Mouse (Mus musculus): Measurements from ENCODE around the gene Hist1h1c. TPM values are rescaled to one million over a fixed set of nuclear protein-coding genes. Genes with fewer than 3 reads are reported as not detected.
A peak's percentile ranks its signal among the peaks of the same experiment; 100 is the strongest.
"Not testable (repeated sequence)": the region's sequence is repeated elsewhere in the genome, so short reads cannot be mapped to it uniquely, and the experiment has no call there.

Hist1h1c gene
- polyA plus RNA-seq, 1 experiment from 2014 or later, result 15.4 TPM

DNA sequence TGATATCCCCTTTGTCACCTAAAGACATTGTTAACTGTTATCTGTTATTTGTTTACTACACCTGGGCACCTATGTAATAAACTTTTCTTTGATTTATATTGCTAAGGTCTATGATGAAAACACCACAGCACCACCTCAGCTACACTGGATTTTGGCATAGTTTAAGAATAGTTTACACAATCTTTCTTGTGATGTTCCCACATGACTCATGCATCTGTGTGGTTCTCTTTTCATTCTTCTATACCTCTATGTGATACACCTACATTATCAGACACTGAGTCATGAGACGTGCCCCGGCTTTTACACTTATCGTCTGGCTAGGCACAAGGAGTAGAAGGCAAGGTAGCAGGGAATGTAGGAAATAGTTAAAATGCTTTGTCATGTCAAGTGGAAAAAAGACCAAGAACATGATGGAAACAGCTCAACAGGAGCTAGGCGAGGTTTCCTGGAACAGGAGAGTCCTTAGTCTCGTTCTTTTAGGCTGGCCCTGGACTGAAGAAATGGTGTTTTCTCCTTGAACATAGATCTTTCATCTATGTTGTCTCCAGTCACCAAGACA is 11.0 kb downstream of the Hist1h1c start:
- H3K27ac ChIP-seq, result no peak overlapping the region; the same call in 1 of the 2 replicates
- H3K4me1 ChIP-seq, result peaks cover 9% of the 10 kb centered on the region
- 93% methylated on average over 5 of the region's 5 CpGs for WGBS

GRCm38 (mm10) chr13:23750839-23751477 is 12.3 kb downstream of the Hist1h1c start, which contains the start of gene Hist1h2ab:
TSS of gene Hist1h2ab (plus strand) at chr13:23751126.
- Histone ChIP-seq H3K4me3 (peak within 1 kb of the TSS; percentile 38), H3K9ac (peak within 1 kb of the TSS; percentile 45; the same call in 1 of the 2 replicates), H3K4me2 (replicated peaks) (peak within 1 kb of the TSS; percentile 61), H3K27ac (peak within 1 kb of the TSS; percentile 95)
- not testable (repeated sequence) for H3K4me1 ChIP-seq; H3K36me3 ChIP-seq; H3K9me3 ChIP-seq (replicated peaks); H3K27me3 ChIP-seq
- under 1% methylated on average over 31 of the region's 47 CpGs for WGBS
- peak; percentile 48; the same call in 1 of the 2 replicates for ATAC-seq (ENCODE audit: low FRiP score)

More for the DNA sequence above, 11.0 kb downstream of the Hist1h1c start:
- no peak overlapping the region for H3K4me2 ChIP-seq (replicated peaks)
- no peaks in the 10 kb centered on the region for H3K27me3 ChIP-seq
- H3K36me3 ChIP-seq, result no peaks in the 10 kb centered on the region
- no peaks in the 10 kb centered on the region for H3K9me3 ChIP-seq (replicated peaks)
- H3K4me3 ChIP-seq, result no peak overlapping the region
- no peak overlapping the region for H3K9ac ChIP-seq
- no peak for ATAC-seq (ENCODE audit: low FRiP score)

- 0 out of 2 replicates have a peak overlapping the region, but pooled peaks have one; percentile 41 for H3K9ac ChIP-seq
- no peaks in the 10 kb centered on the region for H3K36me3 ChIP-seq
- peak overlapping the region; percentile 38 for H3K4me3 ChIP-seq
- peaks cover 9% of the 10 kb centered on the region for H3K4me1 ChIP-seq
- peak; percentile 36 for ATAC-seq (ENCODE audit: low FRiP score)
- WGBS, result 1% methylated on average over 11 of the region's 11 CpGs
- no peaks in the 10 kb centered on the region for H3K27me3 ChIP-seq
- peak overlapping the region; percentile 95 for H3K27ac ChIP-seq
- H3K4me2 ChIP-seq (replicated peaks), result peak overlapping the region; percentile 61
- no peaks in the 10 kb centered on the region for H3K9me3 ChIP-seq (replicated peaks)
Measured at GRCm38 (mm10) chr13:23751478-23751956, 12.9 kb downstream of the Hist1h1c start.

- peak; percentile 87 for ATAC-seq (ENCODE audit: low FRiP score)
- Histone ChIP-seq H3K4me3 (peak within 1 kb of the TSS; percentile 38), H3K27ac (peak within 1 kb of the TSS; percentile 95), H3K9ac (peak within 1 kb of the TSS; percentile 49), H3K4me2 (replicated peaks) (peak within 1 kb of the TSS; percentile 61)
- not testable (repeated sequence) for H3K9me3 ChIP-seq (replicated peaks); H3K27me3 ChIP-seq; H3K36me3 ChIP-seq; H3K4me1 ChIP-seq
- under 1% methylated on average over 15 of the region's 47 CpGs for WGBS
Measured at GRCm38 (mm10) chr13:23752067-23752741, 13.6 kb downstream of the Hist1h1c start, which contains the start of gene Hist1h3b. TSS of gene Hist1h3b (plus strand) at chr13:23752267.

DNA sequence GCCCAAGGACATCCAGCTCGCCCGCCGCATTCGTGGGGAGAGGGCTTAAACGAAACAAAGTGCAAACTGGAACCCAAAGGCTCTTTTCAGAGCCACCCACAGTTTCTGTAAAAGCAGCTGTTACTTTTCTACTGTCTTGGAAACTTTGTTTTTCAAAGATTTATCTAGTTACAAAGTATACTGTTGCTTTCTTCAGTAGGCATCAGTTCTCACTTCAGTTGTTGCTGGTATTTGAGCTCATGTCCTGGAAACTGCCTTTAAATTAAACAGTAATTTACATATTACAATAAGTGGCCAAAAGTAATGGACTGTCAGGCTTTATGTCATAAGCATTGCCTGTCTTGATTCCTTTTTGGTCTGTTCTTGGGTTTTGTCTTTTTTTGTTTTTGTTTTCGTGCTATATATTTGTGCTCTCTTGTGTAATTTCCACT is 14.1 kb downstream of the Hist1h1c start:
- peak overlapping the region; percentile 49 for H3K9ac ChIP-seq
- no peak for ATAC-seq (ENCODE audit: low FRiP score)
- H3K27me3 ChIP-seq, result no peaks in the 10 kb centered on the region
- no peaks in the 10 kb centered on the region for H3K36me3 ChIP-seq
- peak overlapping the region; percentile 48 for H3K4me2 ChIP-seq (replicated peaks)
- no peaks in the 10 kb centered on the region for H3K9me3 ChIP-seq (replicated peaks)
- peak overlapping the region; percentile 67 for H3K27ac ChIP-seq
- whole genome bisulfite sequencing, result 2% methylated on average over 6 of the region's 6 CpGs
- H3K4me3 ChIP-seq, result peak overlapping the region; percentile 30
- H3K4me1 ChIP-seq, result peaks cover 10% of the 10 kb centered on the region

DNA sequence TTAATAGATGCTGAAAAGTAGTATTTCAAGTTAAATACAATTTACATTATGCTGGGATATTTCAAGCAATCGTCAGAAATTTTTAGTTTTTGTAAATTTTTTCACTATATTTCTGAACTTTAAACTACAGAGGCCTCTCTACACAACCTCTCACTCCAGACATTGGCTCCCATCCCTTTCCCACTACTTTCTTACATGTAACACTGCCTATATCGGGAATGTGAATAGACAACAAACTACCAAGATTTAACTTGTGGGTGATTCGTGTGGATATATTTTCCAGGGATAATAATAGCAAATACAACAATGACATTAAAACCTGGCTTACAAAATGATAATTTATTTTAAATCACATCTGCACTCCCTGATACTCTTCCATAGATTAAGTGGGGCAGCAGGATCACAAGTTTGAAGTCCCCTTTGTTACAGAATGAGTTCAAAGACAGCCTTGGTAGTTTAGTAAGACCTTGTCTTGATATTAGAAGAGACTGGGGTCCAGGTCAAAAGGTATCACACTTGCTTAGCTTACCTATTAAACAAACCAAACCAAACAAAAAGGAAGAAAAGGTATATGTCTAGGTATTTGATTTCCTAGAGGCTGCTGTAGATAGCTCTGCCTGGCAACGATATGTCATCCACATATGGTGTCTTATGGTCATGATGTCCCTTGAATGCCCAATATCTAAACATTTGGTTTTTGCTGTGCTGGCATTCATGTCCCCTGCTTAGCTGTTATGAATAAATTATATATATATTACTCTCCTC is 14.9 kb downstream of the Hist1h1c start:
- Histone ChIP-seq H3K4me2 (replicated peaks) (peak overlapping the region; percentile 48), H3K4me1 (peaks cover 5% of the 10 kb centered on the region; the same call in 1 of the 2 replicates), H3K27ac (peak overlapping the region; percentile 67; the same call in 1 of the 2 replicates), H3K27me3 (no peaks in the 10 kb centered on the region), H3K4me3 (no peak overlapping the region), H3K36me3 (no peaks in the 10 kb centered on the region), H3K9me3 (replicated peaks) (no peaks in the 10 kb centered on the region), H3K9ac (no peak overlapping the region; the same call in 1 of the 2 replicates)
- WGBS, result 54% methylated on average over 4 of the region's 4 CpGs
- no peak for ATAC-seq (ENCODE audit: low FRiP score)

DNA sequence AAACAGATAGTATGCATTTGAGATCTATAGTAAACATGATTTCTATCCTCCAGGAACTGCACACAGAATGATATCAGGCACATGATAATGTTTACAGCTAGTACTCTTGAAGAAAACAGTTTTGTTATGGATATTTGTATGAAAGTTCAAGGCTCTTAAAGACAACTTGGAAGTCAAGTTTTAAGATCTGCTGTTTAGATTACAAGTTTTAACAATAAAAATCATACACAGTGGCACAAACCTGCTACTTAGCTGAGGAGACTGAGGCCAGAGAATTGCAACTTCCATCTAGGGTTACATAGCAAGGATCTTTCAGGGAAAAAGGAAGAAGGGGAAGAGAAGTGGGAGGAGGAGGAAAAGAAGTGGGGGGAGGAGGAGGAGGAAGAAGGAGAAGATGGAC is 16.4 kb downstream of the Hist1h1c start:
- Histone ChIP-seq H3K36me3 (no peaks in the 10 kb centered on the region), H3K27ac (no peak overlapping the region), H3K4me2 (replicated peaks) (no peak overlapping the region), H3K9me3 (replicated peaks) (no peaks in the 10 kb centered on the region), H3K27me3 (no peaks in the 10 kb centered on the region), H3K9ac (no peak overlapping the region), H3K4me3 (no peak overlapping the region), H3K4me1 (peaks cover 6% of the 10 kb centered on the region)
- no peak for ATAC-seq (ENCODE audit: low FRiP score)

- Histone ChIP-seq H3K27me3 (no peaks in the 10 kb centered on the region), H3K4me1 (peaks cover 16% of the 10 kb centered on the region), H3K27ac (peak within 1 kb of the TSS; percentile 85), H3K36me3 (no peaks in the 10 kb centered on the region), H3K4me3 (peak within 1 kb of the TSS; percentile 36), H3K4me2 (replicated peaks) (peak within 1 kb of the TSS; percentile 57), H3K9ac (peak within 1 kb of the TSS; percentile 54), H3K9me3 (replicated peaks) (no peaks in the 10 kb centered on the region)
- under 1% methylated on average over 19 of the region's 22 CpGs for WGBS
- ATAC-seq (ENCODE audit: low FRiP score), result peak; percentile 74
Measured at GRCm38 (mm10) chr13:23756790-23757189, 18.2 kb downstream of the Hist1h1c start, which contains the start of gene Hist1h4b. TSS of gene Hist1h4b (plus strand) at chr13:23757013.

- Histone ChIP-seq H3K4me1 (peaks cover 16% of the 10 kb centered on the region), H3K27me3 (no peaks in the 10 kb centered on the region), H3K4me3 (peak overlapping the region; percentile 36), H3K27ac (peak overlapping the region; percentile 85), H3K9me3 (replicated peaks) (no peaks in the 10 kb centered on the region), H3K36me3 (no peaks in the 10 kb centered on the region), H3K4me2 (replicated peaks) (peak overlapping the region; percentile 57), H3K9ac (peak overlapping the region; percentile 54)
- 1% methylated on average over 17 of the region's 23 CpGs for WGBS
- ATAC-seq (ENCODE audit: low FRiP score), result no peak; the same call in 1 of the 2 replicates
Measured at GRCm38 (mm10) chr13:23757211-23757773, 18.7 kb downstream of the Hist1h1c start.

- WGBS, result 52% methylated on average over 3 of the region's 3 CpGs
- Histone ChIP-seq H3K27ac (no peak overlapping the region), H3K4me2 (replicated peaks) (peak overlapping the region; percentile 57; the same call in 1 of the 2 replicates), H3K27me3 (no peaks in the 10 kb centered on the region), H3K9ac (no peak overlapping the region), H3K9me3 (replicated peaks) (no peaks in the 10 kb centered on the region), H3K36me3 (no peaks in the 10 kb centered on the region), H3K4me1 (peaks cover 16% of the 10 kb centered on the region), H3K4me3 (no peak overlapping the region)
- no peak for ATAC-seq (ENCODE audit: low FRiP score)
Measured at GRCm38 (mm10) chr13:23757921-23758320, 19.3 kb downstream of the Hist1h1c start.

GRCm38 (mm10) chr13:23759251-23759771 is 20.7 kb downstream of the Hist1h1c start:
- ATAC-seq (ENCODE audit: low FRiP score), result no peak
- H3K4me2 ChIP-seq (replicated peaks), result no peak overlapping the region
- WGBS, result 60% methylated on average over 3 of the region's 3 CpGs
- no peak overlapping the region for H3K9ac ChIP-seq
- H3K4me3 ChIP-seq, result no peak overlapping the region
- H3K27ac ChIP-seq, result no peak overlapping the region
- H3K4me1 ChIP-seq, result peaks cover 25% of the 10 kb centered on the region
- H3K9me3 ChIP-seq (replicated peaks), result no peaks in the 10 kb centered on the region
- H3K27me3 ChIP-seq, result no peaks in the 10 kb centered on the region
- H3K36me3 ChIP-seq, result no peaks in the 10 kb centered on the region

Data from hindbrain, embryonic 12.5 days (tissue).